Mouse (Mus musculus) spleen, adult 12 weeks (tissue): ENCODE data around the gene Shisal2a.

Source experiments
- DNase-seq: peaks from one replicate; pipeline ENCODE4 v3.0.0; 2022; ENCODE audit warnings: low spot score

The Shisal2a gene

GRCm38 (mm10) chr4:108383183-108383714 lies at the start of gene Shisal2a:
TSS of gene Shisal2a (minus strand) at chr4:108383349.
- no peak for DNase-seq

DNA sequence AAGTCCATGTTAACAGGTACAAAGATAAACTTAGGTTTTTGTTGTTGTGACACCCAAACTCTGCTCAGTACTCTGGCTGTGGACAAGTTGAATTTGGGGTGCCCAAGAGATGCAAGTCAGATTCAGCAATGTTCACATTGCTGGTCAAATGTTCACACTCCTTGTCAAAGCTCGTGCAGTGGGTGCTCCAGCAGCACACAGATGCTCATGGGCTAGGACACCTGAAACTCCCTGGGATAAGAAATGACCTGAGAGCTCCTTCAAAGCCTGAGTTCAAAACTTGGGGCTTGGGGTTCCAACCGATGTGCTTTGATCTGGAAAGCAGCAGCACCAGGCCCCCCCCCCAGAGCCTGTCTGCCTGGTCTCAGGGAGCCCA lies 48.4 kb upstream of the Shisal2a start:
- DNase-seq, result no peak

DNA sequence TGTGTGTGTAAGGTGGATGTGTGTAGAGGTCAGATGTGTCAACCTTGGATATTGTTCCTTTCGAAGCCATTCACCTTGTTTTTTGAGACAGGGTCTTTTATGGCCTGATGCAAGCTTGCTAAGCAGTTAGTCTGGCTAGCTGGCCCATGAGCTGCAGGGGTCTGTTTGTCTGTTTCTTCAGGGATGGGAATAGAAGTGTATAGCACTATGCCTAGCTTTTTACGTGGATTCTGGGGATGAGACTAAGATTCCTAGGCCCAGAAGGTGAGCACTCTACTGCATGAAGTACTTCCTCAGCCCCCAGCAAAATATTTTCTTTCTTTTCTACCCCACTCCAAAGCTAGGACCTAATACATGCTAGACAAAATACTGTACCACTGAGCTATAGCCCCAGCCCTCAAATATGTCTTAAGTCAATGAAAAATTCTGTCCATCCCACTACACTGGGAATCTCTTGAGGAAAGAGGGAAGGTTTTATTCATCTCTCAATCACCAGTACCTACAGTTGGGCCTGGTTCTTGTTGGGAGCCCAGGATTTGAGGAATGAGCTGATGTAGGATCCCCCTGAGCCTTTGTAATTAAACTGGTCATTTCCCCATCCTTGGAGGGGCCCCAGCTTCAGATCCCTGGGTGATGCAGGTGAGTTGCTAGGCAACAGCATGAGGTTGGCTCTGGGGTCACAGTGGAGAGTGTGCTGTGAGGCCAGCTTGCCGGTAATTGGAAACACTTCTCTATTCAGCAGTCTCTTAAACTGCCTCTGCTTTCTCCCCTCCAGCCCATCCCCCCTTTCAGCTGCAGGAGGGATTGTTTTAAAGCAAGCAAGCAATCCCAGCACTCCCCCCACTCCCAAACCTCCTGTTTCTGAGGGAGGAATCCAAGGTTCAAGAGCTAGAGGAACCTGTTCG lies 47.8 kb upstream of the Shisal2a start:
- no peak for DNase-seq

GRCm38 (mm10) chr4:108428341-108428721 lies 45.2 kb upstream of the Shisal2a start:
- DNase-seq, result no peak

GRCm38 (mm10) chr4:108427719-108428340 lies 44.7 kb upstream of the Shisal2a start:
- no peak for DNase-seq

DNA sequence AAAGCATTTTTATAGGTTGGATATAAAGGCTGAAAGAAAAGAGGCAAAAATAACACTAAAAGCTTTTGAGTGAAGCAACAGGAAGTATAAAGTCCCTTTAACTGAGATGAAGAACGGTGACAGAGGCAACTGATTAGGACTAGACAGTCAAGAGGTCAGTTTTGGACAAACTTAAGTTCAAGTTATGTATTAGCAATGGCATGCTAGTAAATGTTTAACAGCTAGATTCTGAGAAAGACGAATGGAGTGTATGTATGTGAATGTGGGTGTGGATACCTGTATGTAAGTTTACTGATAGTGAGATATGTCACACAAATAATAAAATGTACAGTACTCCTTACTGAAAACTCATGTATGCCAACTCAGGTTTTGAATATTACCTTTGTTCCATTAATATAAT lies 41.4 kb upstream of the Shisal2a start:
- no peak for DNase-seq

DNA sequence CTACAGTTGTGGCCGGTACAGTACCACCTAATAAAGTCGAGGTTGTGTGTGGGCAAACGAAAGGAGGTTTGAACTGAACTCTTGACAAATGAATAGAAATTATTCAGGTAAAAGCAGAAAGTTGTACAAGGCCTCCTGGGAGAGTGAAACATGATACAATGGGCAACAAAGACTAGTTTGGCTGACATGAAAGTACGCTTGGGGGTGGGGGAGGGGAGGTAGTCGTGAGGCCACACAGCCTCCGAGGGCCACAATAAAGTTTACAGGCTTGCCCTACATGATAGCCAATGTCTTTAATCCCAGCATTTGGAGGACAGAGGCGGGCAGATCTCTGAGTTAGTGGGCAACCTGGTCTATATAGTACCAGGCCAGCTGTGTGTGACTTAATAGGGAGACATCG lies 24.5 kb upstream of the Shisal2a start:
- no peak for DNase-seq

DNA sequence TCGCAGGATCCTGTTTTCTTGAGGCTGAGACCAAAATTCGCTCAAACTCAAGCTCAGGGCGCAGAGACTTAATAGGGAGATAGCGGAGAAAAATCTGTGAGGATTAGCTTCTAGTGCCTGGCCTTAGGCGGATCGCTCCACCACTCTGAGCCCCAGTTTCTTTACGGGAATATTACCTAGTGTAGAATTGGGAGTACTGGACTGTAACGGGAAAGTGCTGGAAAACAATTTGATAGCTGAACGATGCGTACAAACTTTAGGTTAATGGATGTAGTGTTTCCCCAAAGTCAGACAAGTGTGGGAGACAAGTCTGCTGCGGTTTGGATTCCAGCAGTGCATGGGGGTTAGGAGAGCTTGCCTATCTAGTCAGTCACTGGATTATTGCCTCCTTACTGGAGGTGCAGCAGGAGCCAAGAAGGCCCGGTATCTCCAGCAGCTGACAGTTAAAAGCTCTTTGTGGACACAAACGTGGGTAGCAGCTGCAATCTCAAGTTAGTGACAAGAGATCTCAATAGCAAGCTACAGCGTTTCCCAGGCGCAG lies 23.8 kb upstream of the Shisal2a start, which contains the start of gene Gpx7:
Gene Gpx7 (minus strand): TSS at position 101 of the 541 bp plus-strand sequence.
- DNase-seq, result no peak

GRCm38 (mm10) chr4:108406138-108406860 lies 23.1 kb upstream of the Shisal2a start:
- peak; percentile 5 for DNase-seq

GRCm38 (mm10) chr4:108405766-108406137 lies 22.6 kb upstream of the Shisal2a start:
- no peak for DNase-seq

GRCm38 (mm10) chr4:108403861-108404635 lies 20.9 kb upstream of the Shisal2a start:
- DNase-seq, result no peak

GRCm38 (mm10) chr4:108400395-108400794 lies 17.2 kb upstream of the Shisal2a start:
- no peak for DNase-seq

GRCm38 (mm10) chr4:108394236-108394635 lies 11.1 kb upstream of the Shisal2a start:
- DNase-seq, result no peak

- DNase-seq, result no peak
These were observed 9.4 kb upstream of the Shisal2a start for GRCm38 (mm10) chr4:108392558-108392957.

- no peak for DNase-seq
These were observed 8.0 kb upstream of the Shisal2a start for GRCm38 (mm10) chr4:108391124-108391523.

GRCm38 (mm10) chr4:108388741-108389140 lies 5.6 kb upstream of the Shisal2a start:
- DNase-seq, result no peak

DNA sequence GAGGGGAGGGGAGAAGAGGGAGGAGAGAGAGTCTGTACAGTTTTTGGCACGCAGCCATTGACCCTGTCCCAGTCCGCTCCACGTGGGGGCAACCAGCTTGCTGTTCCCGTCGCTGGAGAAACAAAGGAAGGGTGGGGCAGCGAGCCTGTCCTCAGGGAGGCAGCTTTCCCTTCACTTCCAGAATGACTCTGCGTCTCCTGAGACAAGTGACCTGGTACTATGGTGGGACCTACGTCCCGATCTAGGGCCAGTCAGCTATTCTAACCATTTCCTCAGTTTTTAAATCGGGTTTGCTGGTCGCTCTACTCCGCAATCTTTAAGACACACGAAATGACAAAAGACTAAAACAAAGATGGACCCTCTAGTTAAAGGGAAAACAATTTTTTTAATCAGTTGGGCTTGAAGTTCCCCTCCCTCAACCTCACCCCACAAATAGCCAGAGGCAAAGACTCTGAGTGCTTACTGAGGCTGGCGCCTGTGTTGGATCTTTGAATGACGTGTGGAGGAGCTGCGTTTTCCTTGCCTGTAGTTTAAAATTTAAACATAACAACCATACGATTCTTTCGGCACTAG lies 4.6 kb upstream of the Shisal2a start:
- DNase-seq, result no peak

- no peak for DNase-seq
These were observed 4.0 kb upstream of the Shisal2a start for GRCm38 (mm10) chr4:108387106-108387505.

DNA sequence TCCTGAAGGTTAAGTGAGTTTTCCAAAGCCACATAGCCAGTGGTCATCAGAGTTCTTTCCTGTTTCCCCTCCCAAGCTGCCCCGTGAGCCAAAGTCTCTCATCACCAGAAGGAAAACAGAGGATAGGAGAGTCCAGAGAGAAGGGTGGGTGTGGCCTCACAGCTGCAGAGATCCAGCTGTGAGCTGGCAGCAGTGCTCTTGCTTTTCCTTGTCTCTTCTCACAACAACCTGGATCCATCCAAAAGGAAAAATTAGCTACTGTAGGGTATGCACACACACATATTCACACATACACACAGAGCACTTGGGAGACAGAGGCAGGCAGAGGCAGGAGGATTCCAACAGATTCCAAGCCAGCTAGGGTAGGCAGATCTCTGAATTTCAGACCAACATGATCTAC lies 2.9 kb upstream of the Shisal2a start:
- no peak for DNase-seq

- DNase-seq, result no peak
These were observed 3.0 kb downstream of the Shisal2a start for GRCm38 (mm10) chr4:108380146-108380545.

DNA sequence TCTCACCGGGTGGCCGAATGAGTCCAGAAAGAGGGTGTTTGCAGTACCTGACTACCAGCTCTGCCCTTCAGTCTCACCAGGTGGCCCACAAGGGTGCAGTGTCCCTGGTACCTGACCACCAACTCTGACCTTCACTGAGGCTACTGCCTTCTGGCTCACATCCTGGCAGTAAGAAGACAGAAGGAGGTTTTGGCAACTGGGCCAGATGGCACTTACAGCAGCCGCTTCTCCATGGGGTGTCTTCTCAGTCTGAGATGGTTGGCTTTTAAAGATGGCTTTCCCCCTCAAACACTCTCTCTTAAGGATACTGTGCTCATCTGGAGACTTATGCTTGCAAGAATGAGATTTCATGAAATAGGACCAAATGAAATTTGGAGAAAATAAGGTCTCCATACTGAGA lies 3.7 kb downstream of the Shisal2a start:
- no peak for DNase-seq
